Mouse (Mus musculus) heart, adult 18-20 months (tissue): ENCODE data around the gene Pdzd8. TPM values are rescaled to one million over a fixed set of nuclear protein-coding genes. Genes with fewer than 3 reads are reported as not detected.

ENCODE experiments used
- DNase-seq, 2 experiments: peaks; one replicate each; pipeline ENCODE4 v3.0.0; 2021 to 2022; ENCODE audit warnings: mixed read lengths in 1 of 2
- long read RNA-seq, 2 experiments: library from polyadenylated mRNA; stranded (forward); transcript quantifications; one replicate each; pipeline ENCODE4 v2.0.0; 2021
- total RNA-seq, 2 experiments: library from RNA; stranded (reverse); gene quantifications; 2 replicates each; pipeline ENCODE4 v1.2.3; 2021

Gene Pdzd8
- total RNA-seq, result 10 to 100 TPM; 22.5 to 23.9 TPM
- long read RNA-seq, experiment 1, full-length matches to known transcripts, result 8 of 11 reads
- long read RNA-seq, experiment 1, partial matches to known transcripts, result 1 of 11 reads
- long read RNA-seq, experiment 1, other reads (novel, unspliced or antisense), result 2 of 11 reads
- long read RNA-seq, experiment 2, full-length matches to known transcripts, result 3 of 6 reads
- long read RNA-seq, experiment 2, partial matches to known transcripts, result 1 of 6 reads
- long read RNA-seq, experiment 2, other reads (novel, unspliced or antisense), result 2 of 6 reads

DNA sequence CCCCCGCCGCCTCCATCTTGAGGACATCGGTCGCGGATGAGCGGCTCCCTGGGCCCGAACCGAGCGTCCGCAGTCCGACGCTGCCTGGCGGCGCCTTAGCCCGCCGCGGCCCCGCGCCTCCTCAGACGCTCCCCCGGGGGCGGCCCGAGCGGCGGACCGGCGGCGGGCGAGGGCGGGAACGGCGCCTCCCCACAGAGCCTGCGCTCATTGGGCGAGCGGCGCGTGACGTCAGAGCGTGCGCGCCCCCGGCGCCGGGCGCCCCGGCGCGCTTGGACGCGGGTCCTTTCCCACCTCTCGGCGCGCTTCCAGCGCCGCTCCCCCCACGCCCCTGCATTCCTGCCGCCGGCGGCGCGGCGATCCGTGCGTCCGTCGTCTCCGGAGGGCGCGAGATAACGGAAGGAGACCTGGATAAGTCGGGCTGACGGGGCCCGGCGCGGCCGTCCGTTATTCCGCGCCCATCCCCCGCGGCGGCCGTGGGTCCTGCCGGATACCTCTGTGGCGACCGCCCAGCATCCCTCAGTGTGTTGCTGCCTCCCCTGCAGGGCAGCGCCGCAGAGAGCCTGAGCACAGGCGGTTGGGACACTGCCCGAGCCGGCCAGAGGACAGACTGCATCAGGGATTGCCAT lies at the start of gene Pdzd8:
Gene Pdzd8 (minus strand): TSS at position 123 of the 626 bp plus-strand sequence.
- peak; percentile 91 to 94 for DNase-seq

DNA sequence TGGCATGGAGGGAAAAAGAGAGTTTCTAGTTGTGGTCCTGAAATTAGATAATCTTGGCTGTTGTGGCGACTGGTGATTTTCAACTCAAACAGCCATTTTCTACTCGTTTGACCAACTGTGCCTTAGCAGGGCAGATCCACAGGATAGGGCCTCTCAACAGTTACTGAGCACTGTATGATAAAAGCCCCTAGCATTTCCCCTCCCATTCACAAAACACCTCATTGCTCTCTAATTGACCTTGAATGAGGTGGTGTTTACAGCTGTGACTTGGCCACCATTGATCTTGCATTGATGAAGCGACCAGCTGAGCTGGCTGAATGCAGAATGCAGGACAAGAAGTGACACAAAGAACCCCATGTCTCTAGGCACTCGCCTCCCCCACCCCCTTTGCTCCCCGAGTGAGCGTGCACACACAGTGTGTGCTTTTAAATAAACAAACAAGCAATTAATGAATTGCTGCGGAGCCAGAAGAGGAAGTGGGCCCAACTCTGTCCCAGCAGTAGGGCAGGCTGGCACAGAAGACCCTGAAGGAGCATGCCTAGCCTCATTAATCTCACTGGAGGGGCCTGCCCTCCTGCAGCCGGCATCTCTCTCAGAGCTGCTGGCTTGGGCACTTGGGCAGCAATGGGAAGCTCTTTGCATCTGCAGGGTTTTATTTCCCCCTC lies 48.3 kb upstream of the Pdzd8 start:
- no peak for DNase-seq

DNA sequence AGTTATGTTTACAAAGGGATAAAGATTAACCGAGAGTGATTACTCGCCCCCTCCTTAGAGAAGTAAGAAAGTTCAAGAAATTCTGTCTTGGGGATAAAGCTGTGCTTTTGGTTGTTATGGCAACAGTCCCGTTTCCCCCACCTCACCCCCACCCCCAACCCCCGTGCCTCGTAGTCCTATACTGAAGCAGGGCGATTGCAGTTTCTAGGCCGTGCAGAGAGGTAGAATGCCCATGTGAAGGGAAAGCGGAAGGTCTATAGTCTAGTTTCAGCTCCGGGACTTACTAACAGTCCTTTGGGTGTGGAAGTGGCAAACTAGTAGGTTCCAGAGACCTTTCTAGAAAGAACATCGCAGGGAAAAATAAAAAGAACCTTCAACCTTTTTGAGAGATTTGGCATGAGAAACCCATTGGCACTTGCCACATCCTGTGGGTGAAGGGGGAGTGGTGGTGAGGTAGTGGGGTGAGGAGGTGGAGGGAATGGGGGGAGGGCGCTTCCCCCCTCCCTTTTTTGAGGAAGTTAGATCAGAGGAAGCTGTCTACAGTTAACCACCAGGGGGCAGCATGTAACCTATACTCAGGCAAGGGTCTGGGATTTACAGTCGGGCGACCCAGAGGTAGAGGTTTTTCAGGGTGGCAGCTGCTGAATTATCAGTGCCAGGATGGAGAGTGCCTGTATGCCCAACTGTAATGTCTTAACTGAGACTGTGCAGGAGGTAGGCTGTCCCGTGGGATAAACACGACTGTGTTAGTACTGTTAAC lies 43.4 kb upstream of the Pdzd8 start:
- DNase-seq, result peak; percentile 51 to 70

DNA sequence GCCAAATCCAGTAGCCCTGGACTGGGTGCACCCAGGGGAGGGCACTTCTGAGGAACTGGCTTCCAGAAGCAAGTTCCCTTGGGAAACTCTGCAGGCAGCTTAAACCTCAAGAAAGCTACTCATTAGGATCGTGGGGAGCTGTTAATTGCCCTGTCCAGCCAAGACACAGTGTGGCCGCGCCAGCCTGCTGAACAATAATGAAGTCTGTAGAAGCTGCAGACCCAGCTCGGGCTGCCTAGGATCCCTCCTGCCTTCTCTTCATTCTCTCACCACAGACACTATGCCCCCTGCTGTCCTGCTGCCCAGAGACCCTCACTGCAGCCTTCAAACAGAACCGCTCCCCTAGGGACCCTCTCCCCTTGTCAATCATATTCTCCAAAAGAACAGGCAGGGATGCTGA lies 42.8 kb upstream of the Pdzd8 start:
- no peak for DNase-seq

DNA sequence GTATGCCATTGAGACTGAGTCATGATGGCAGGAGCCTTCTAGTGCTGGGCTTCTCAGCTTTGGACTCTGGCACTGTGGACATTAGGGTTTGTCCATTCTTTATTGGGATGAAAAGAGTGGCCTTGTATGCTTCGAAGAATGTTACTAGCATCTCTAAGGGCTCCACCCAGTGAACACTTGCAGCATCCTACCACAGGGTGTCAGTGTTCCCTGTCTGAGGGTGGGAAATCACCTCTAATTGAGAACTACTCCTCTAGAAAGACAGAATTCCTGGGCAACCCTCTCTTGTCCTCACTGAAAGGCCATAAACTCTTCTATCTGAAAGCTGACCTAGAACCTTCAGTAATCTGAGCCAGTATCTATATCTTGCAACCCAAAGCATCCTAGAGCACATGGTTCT lies 41.6 kb upstream of the Pdzd8 start:
- peak in 1 of 2 experiments; percentile 27 for DNase-seq

DNA sequence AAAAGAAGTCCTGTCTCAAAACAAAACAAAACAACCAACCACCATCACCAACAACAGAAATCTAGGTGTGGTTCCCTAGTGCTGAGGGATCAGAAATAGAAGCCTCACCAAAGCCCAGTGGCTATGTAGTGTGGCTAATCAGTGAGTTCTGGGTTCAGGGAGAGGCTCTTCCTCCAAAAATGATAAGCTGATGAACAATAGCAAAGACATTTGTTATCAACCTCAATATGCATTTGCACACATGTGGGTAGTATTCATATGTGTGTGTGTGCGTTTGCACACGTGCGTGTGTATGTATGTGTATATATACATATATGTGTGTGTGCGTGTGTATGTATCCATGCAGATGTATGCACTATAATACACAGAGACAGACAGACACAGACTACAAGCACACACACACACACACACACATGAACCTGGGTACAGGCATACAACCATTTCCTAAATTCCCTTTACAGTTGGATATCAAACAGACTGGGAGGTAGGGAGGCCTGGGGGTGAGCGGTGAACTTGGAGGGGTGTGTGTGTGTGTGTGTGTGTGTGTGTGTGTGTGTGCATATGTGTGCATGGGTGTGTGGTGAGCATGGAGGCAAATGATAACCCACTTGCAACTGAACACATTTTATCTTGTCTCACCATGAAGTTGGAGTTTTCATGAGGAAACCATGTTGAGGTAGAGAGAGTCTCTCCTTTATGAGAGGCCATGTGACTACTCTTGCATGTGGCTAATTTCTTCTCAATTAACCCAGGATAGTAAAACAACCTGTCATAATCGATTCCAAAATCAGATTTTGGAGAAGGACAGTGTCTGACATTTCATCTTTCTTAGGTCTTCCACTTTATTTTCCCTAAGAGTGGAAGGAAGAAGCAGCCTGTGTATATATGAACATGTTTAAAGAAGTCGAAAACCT lies 39.3 kb upstream of the Pdzd8 start:
- no peak for DNase-seq

DNA sequence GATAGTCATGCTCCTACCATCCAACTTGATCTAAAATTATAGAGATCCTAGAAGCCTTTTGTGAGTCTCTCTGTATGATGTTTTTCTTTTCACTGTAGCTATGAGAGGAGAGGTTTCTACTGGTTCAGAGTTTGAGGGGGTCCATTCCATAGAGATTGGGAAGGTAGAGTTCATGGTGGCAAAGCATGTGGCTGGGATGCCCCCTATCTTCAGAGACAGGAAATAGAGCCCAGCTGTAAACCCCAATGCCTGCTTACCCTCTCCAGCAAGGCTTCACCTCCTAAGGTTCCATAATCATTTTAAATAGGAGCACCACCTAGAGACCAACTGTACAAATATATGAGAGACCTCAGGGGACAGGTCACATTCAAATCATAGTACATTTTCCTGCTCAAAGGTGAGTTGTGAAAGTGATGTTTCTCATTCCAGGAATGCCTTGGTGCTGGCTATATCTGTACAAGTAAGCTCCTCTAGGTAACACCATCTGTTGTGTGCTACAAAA lies 36.9 kb upstream of the Pdzd8 start:
- DNase-seq, result no peak

DNA sequence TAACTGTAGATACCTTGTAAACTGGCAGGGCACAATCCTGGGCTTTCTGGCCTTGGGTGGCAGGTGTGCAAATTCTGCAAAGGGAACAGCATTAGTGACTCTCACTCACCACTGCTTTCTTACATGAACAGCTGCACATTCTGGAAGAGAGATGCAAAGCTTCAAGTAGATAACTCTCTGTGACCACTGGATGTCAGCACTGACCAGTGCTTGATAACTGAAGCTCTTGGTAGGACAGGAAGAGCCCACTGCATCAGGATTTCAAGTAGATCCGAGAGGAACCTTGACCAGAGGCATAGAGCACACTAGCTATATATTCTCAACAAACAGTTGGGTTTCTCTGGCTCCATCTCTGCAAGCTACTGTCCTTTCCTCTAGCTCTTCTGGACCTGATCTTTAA lies 34.4 kb upstream of the Pdzd8 start:
- no peak for DNase-seq

DNA sequence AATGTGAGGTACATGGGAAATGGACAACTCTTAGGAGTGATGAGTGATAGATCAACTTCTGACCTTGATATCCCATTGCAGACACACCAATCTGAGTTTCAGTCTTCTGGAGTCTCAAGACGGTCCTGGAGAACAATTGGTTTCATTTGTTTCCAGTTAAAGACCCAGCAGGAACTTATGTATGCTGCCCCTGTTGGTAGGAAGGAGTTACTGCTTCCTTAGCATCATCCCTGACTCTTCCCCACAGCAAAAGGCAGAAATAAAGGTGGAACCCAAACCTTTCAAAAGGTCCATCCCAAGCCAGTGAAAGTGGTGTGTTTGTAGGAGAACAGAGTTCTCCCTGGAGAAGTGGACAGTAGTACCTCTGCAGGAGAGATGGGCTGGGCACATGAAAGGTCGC lies 30.9 kb upstream of the Pdzd8 start:
- DNase-seq, result no peak

DNA sequence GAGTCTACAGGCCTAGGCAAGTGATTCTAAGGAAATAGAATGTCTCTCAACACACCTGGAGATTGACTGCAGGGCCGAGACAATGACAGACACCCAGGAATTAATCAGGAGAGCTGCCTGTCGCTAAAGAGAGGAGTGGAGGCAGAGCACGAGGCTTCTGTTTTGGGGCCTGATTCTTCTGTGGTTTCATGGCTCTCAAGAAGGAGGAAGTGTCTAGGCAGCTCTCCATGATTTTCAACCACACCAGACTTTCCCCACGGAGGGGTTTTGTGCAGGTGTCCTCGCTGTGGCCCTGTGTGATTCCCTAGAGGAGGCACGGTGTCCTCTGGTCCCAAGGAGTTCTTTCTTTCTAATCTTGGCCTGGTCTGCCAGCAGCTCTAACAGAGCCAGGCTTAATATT lies 29.4 kb upstream of the Pdzd8 start:
- DNase-seq, result no peak

DNA sequence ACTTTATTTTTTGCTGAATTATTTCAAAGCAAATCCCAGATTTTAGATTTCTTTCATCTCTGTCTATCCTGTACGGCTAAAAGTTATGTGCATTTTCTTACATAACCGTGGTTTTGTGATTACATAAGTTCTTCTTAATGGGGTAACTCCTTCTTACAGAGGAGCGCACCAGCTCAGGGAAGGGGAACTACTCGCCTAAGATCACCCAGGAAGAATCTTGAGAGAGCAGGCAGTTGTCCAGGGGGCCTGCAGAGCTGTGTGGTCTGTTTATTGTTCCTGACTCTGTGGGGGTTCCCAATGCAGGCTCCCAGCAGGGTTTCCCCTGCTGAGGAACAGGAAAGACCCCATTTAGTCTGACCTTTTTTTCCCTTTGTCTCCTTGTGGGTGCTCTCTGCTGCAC lies 27.3 kb upstream of the Pdzd8 start:
- DNase-seq, result no peak

DNA sequence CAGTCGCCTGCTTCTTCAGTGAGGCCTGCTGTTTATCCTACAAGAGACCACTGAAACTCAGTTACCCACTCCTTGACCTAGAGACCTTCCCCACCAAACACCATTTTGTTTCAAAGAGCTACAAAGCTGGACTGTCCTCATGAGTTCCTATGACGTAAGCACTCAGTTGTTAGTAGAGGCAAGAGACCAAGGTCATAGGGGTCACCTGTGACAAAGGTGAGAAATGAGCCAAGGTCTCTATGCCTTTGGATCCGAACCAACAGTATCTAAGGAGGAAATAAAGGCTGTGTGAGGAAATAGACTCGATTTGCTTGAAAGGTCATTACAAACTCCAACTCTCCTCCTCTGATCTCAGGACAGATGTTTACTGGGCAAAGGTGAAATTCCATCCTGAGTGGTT lies 25.4 kb upstream of the Pdzd8 start:
- no peak for DNase-seq

DNA sequence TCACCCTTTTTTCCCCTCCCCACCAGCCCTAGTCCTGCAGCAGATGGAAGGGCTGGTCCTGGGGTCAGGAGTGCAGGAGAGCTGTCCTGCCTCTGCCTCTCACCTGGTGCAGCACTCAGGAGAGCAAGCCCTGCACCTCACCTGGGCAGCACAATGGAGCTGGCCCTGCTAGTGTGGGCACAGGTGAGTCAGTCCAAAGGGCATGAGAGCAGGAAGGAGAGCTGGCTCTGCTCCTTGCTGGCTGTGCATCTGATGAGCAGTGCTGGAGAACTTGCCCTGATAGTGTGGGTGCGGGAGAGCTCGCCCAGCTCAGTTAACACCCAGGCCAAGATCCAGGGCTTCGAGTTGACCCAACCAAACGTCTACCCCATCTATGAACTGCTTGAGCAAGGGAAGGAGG lies 22.3 kb upstream of the Pdzd8 start:
- DNase-seq, result no peak

DNA sequence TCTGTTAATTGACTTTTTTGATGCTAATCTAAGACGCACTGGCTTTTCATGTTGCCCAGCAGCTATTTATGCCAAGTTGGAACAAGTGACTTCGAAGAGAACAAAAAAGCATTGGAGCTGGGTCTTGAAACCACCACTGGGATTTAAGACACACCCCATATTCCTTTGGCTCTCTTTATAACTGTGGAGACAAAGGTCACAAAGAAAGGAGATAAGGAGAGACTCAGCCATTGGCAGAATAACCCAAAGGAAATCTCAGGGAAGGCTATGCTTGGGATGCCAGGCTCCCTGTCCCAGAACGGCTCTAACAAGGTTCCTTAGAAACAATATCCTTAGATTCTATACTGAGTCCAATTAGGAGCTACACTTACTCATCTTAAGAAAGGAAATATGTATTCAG lies 21.1 kb upstream of the Pdzd8 start:
- DNase-seq, result no peak

DNA sequence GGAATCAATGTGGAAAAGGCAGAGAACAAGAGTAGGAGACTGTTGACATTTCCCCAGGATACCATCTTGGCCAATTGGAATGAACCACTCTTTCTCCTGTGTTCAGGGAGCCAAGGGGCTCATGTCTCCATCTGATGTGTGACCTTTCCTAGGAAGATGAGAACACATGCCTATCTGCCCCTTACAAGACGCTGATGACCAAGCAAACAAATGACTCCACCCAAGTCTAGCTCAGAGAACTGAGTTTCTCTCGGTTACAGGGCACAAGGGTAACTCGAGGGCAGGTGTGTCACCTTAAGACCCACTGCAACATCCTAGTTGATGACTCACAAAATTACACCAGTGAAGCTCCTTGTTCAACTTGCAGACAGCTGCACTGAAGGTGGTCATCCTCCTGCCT lies 18.1 kb upstream of the Pdzd8 start:
- no peak for DNase-seq

DNA sequence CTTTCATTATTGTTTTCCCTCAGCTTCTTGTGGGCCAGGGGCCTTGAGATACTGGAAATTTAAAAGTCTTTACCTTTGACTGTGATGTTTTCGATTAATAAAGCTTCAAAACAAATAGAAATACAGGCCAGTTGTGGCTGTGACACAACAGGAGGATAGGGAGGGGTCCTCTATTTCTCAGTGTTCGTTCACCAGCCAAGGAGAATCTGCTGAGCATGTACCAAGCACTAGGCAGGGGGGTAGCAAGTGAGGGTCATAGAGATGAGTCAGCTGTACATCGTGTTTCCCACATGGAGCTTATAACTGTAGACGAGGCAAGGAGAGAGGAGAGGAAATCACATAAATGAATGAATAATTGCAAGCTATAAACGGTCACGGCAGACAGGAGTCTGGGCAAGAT lies 17.1 kb upstream of the Pdzd8 start:
- DNase-seq, result no peak

DNA sequence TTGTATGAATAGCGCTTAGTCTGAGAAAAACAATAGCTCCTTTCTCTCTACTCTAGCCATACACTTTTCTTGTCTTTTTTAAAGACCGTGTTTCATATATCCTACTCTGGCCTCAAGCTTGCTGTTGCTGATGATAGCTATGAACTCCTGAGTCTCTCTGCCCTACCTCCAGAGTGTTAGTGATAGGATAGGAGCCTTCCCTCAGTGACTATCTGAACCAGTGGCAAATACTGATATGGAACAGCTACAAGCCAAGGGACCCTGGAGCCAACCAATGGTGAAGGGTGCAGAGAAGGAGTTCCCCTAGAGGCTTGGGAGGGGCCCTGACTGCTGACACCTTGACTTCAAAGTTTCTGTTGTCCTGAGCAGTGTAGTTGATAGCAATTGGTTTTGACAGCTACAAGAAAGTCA lies 14.9 kb upstream of the Pdzd8 start:
- DNase-seq, result no peak

DNA sequence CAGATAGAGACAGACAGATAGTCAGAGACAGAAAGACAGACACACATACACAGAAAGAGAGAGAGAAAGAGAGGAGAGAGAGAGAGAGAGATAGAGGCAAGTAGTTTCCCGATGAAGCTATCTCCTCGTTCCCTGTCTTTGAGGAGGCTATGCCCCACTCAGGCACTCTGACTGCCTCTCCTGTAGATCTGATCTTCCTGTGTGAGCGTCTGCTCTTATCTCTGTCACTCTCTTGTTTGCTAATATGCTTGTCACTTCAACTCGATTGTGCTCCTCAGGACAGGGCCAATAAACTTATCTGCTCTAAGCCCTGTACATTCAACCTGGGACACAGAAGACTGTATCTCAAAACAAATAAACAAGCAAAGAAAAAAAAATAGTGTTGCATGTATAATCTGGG lies 13.6 kb upstream of the Pdzd8 start:
- DNase-seq, result no peak

DNA sequence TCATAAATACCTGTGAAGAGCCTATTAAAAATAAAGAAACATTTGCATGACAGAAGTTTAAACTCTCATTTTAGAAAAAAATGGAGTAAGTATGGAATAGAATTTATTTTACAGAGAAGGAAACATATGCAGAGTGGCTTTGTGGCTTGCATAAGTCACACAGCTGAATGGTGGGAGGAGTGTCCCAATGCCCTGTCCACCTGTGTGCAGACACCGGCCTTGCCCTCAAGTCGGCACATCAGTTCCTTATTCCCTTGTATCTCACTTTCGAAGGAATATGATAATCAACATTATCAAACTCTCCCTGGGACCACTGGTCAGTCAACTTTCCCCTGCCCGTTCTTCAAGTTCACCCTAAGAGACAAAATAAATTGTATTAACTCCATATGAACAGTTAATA lies 12.3 kb upstream of the Pdzd8 start:
- no peak for DNase-seq

DNA sequence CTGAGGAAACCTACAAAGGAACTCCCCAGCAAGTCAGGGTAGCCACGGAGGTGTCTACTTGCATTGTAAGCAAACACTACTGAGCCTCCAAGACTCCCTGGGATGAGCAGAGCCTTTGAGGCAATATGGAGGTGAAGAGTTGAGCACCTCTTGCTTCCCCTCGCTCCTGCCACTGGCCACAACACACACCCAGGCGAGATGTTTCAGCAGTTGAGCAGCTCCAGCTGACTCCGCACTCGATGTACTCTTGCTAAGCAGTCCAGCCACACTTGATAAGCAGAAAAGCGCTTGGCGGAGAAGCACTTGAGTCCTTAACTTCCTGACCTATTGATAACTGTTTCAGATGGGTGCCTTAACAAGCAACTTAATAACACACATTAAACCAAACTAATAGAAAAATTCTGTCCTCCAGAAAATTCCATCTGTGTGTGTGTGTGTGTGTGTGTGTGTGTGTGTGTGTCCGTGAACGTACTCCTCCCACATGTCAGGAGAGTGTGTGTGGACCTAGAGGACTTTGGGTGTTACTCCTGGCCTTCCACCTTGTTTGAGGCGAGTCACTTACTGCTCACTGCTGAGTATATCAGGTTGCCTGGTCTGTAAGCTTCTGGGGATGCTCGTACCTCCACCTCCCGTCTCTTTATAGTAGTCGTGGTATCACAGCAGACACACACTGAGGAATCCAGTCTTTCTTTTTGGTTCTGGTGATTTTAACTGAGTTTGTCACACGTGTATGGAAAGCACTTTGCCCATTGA lies 11.4 kb upstream of the Pdzd8 start:
- peak in 1 of 2 experiments; percentile 7 for DNase-seq

DNA sequence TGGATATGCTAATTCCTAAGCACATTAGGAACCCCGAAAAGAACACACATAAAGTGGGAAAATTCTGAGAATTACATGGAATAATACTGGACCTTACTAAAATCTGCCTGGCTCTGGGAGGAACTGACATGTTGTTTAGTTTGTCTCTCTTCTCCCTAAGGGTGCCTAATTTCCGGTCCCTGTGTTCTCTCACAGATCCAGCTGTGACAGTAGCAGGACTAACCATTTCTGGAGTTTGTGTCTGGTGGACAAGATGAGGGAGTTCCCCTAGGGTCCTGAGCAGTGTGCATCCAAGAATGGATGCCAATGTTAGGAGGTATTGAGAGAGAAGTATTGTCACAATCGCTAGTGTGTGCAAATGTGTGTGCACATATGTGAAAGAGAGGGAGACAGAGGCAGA lies 10.8 kb upstream of the Pdzd8 start:
- no peak for DNase-seq
